Mouse (Mus musculus): ENCODE measurements at regions not wholly inside any gene's neighbourhood (a gene's known extent, or its start where the extent isn't known, plus 50 kb on each side); places are given as distances from the start of the nearest gene placed in this dataset.

DNA sequence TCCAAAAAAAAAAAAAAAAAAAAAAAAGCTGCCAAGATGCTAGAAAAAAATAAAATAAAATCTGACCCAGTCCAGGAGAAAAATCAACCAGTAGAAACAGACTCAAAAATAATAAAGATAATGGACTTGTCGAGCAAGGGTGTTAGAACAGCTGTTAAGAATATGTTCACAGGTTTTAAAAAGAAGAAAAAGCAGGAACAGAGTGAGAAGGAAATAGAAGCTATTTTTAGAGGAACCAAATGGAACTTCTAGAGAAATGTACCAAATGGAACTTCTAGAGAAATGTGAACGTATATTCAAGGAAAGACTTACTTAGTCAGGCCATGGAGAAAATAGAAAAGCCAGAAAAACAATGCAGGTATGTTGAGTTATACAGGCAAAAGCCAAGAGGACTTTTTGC is 662.4 kb upstream of the Jmjd1c start:
- ATAC-seq (replicated peaks; ENCODE audit: poor library complexity, severe bottlenecking): no peak

DNA sequence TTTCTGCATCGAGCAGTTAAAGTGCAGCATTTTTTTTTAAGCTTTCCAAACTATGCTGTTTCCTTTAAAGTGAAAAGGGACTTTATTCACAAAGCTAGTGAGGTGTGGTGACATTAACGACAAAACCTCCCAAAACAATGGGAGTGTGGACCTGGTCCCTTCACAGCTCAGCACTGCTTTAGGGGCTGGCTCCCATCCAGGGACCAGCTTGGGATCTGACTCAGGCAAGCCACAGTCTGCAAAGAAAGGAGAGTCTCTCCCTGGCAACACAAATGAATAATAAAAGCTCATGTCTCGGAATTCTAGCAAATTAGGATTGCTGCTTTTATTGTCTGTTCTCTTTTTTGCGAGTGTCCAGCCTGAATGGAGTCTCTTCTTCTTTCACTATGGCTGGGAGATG is 625.2 kb upstream of the Jmjd1c start:
- ATAC-seq (replicated peaks; ENCODE audit: poor library complexity, severe bottlenecking): no peak

DNA sequence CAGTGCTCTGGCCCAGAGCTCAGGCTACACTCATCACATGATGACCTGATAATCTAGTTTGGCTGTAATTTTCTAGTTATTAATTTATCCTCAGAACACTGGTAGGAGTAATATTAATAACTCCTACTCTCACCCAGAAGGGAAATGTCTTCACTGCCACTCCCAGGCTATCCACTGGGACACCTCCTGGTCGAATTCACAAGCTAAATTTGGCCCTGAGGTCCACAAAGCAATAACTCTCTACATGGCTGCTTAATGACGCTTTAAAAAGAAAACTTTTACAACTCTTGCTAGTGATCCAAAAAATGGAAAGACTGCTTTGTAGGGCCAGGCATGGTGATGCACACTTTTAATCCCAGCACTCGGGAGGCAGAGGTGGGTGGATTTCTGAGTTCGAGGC is 623.9 kb upstream of the Jmjd1c start:
- ATAC-seq (replicated peaks; ENCODE audit: poor library complexity, severe bottlenecking): no peak

DNA sequence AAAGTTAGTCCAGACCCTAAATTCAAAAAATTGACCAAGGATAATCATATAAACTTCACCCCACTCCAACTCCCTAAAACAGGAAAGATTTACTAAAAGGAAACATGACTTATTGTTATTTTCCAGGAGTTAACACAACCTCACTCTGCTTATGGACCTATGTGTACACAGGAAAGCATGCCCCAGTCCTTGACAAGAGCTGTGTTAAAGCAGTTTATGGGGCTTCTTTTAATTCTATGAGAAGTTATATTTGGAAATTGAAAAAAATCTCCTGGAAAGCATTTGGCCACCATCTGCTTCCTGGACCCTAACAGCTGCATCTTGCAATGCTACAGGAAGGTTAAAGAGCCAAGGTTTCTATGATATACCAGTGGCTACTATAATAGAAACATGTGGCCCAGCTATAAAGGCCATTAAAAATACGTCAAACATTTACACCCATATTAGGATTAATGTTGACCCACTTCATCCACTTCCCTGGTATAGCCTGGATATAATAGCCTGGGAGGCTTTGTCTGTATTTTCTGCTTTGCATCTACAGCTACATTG is 620.7 kb upstream of the Jmjd1c start:
- no peak for ATAC-seq (replicated peaks; ENCODE audit: poor library complexity, severe bottlenecking)

DNA sequence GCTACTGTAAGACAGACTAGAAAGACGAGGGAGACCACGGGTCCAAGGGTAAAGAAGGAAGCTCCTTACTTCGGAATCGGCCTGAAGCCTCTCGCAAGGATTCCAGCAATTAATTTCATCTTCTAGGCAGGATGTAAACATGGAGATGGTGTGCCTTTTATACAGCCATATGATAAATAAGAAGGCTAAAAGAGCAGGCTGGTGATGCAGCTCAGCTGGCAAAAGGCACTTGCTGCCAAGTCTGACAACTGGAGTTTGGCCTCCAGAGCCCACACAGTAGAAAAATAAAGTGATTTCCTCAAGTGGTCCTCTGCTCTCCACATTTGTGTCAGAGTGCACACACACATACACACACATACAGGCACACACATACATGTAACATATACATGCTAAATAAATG is 605.1 kb upstream of the Jmjd1c start:
- ATAC-seq (replicated peaks; ENCODE audit: poor library complexity, severe bottlenecking): no peak

DNA sequence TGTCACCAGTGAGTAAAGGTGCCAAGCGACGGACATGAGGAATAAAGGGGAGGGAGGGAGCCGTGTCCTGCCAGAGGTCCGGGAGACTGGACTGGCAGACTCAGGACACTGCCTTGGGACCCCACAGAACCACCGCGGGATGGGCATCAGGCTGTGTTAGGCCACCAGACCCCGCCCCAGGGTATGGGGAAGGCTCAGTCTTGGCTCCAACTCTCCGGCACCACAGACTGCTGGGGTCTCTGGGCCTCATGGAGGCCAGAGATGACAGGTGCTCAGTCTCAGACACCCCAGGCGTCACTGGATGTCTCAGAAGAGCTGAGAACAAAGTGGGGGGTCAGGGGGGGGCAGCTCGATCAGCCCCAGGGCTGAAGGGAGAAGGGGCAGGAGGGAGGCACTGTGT is 604.1 kb upstream of the Jmjd1c start:
- no peak for ATAC-seq (replicated peaks; ENCODE audit: poor library complexity, severe bottlenecking)

DNA sequence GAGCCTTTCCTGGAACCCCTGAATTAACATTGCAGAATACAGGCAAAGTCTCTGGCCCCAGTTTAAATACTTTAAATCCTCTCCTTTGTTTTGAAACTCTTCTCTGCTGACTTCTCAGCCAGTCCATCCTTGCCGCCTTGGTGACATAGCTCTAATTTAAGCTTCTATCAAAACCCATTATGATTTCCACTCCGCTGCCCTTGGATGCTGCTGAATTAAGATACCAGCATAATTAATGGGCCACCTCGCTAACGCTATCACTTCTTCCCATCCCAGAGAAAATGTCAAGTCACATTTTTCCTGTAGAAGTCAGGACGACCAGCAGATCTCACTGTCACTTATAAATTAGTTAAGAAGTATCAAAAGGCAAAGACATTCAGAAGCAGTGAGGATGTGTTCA is 556.1 kb upstream of the Jmjd1c start:
- ATAC-seq (replicated peaks; ENCODE audit: poor library complexity, severe bottlenecking): no peak

DNA sequence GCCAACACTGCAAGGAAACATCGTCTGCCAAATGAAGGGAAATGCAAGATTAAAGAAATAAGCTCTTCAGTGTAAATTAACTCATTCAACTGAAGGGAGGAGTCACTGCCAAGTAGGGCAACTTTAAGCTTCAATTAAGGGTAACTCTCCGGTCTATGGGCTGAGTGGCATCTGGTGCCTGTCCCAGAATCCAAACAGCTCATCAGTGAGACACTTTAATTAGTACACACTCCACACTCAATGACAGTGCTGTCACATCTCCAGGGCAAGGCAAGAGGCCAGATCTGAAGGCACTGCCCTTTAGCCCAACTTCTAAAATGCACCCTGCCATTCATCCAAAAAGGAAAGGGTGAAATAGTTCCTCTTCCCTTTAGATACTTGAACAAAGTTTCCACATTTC is 549.3 kb upstream of the Jmjd1c start:
- no peak for ATAC-seq (replicated peaks; ENCODE audit: poor library complexity, severe bottlenecking)

DNA sequence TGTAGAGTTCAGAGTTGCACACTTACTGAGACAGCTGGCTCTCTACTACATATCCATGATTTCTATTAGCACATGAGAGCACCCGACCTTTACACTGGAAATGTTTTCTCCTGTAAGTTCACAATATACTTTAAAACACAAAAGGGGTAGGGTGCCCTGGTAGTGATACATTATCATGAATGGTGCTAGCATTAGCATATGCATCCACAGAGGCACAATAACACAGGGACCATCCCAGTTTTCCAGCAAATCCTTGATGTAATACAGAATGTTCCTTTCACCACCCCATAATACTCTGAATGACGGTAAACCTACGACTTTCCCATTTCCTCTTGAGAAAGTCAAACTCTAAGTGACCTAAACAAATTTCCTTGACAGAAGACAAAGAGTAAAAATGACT is 548.3 kb upstream of the Jmjd1c start:
- ATAC-seq (replicated peaks; ENCODE audit: poor library complexity, severe bottlenecking): no peak

DNA sequence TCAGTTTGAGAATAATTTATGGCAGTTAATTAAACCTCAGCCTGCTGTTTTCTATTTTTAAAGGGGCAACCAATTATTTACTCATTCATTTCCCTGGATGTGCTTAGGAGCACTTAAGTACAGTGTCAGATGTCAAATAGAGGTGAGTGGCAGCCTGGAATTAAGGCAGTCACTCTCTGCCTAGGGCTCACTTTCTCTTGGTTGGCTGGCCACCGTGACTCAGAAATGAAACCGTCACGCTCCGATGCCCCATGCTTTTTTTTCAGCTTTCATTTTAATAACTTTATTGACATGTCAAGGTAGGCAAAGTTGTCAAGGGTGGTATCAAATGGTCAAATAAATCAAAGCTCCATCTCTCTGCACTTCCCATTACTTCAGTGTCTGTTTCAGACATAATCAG is 547.9 kb upstream of the Jmjd1c start:
- no peak for ATAC-seq (replicated peaks; ENCODE audit: poor library complexity, severe bottlenecking)

DNA sequence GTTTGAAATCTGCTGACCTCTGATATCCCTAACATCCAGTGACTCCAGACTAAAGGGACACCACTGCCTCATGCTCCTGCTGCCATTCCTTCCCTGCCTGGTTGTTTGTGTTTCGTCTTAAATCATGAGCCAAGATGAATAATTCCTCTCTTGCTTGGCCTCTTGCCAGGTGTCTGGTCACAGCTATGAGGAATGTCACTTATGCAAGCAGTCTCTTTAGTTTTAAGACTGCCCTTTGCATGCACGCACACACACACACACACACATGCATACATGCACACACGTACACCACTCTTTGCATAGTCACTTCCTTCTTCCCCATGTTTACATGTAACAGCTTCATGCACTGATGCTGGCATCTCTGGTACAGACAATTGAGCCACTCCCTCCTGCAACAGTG is 543.0 kb upstream of the Jmjd1c start:
- ATAC-seq (replicated peaks; ENCODE audit: poor library complexity, severe bottlenecking): no peak

DNA sequence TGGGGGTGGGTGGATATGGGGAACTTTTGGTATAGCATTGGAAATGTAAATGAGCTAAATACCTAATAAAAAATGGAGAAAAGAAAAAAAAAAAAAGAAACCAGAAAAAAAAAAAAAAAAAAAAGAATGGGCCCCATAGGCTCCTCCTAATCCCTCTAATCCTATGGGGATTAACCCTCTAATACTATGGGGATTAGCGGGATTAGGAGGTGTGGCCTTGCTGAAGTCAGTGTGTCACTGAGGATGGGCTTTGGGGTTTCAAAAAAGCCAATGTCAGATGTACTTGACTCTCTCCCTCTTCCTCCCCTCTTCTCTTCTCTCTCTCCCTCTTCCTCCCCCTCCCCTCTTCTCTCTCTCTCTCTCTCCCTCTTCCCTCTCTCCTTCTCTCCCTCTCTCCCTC is 541.7 kb upstream of the Jmjd1c start:
- no peak for ATAC-seq (replicated peaks; ENCODE audit: poor library complexity, severe bottlenecking)

DNA sequence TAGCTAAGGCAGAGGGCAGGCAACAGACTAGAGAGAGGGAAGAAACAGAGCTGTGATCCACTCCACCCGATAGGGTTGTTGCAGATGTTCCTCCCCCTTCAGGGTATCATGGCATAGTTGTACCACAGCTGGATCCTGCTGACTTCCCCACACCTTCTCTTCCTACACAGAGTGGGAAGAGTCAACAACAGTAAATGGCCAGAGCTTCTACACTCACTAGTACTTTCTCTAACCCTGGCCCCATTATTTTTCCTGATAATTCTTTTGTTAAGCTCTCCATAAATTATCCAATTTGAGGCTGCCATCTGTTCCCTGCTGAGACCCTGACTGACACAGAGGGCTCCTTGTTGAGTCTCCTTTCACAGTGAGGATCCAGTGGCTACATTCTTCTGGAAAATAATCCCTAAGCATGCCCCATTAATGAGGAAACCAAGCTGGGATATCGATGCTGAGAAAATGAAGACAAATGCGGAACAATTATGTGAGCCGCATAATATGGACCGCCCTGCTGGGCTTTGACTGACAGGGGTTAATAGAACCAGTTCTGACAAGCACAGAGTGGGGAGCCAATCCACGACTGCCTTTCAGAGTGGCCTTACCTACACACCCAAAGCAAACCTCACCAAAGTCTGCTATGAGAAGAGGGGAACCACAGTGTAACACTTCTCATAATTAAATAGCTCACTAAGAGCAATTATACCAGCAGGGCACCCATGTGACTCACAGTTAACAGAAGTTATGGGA is 537.7 kb upstream of the Jmjd1c start:
- ATAC-seq (replicated peaks; ENCODE audit: poor library complexity, severe bottlenecking): no peak

DNA sequence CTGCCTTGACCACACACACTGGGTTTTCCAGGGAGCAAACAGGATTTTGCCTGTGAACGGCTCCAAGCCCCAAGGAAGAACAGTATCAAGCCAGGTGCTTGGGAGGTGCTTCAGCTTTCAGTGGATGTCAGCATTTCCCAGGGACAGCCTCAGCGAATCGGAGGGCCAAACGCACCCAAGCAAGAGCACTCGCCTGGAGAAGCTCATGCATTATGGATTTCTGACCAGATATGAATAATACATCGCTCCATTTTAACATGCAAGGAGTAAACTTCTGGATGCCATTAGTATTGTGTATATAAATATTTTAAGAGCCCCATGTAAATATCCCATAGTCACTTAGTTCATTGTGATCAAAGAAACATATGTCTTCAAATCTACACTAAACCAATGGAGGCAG is 530.6 kb upstream of the Jmjd1c start:
- ATAC-seq (replicated peaks; ENCODE audit: poor library complexity, severe bottlenecking): no peak

DNA sequence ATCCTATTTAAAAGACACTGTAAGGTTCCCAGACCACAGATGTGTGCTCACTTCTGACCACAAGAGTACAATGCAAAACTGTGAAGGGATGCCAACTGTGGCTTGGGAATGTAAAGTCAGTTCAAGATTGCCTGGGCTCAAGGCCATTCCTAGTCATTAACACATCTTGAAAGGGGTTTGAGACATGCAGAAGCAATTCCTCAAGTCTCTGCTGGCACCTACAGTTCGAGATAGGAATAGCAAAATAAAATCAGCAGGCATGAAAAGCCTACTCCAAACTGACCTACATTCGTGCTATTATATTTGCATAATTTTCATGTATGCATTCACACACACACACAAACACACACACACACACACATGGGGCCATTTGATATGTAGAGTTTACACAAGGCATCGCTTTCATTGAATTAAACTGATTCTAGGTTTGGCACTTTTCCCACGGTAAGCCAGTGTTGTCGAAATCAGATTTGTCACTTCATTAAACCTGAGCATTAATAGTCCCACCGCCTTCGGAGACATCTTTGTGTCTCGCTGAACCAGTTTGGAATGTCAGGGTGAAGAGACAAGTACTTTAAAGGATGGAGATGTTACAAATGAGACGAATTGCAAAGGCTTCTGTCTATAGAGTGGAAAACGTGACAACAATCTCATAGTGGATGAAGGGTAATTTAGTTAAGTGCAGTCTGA is 520.9 kb upstream of the Jmjd1c start:
- no peak for ATAC-seq (replicated peaks; ENCODE audit: poor library complexity, severe bottlenecking)

DNA sequence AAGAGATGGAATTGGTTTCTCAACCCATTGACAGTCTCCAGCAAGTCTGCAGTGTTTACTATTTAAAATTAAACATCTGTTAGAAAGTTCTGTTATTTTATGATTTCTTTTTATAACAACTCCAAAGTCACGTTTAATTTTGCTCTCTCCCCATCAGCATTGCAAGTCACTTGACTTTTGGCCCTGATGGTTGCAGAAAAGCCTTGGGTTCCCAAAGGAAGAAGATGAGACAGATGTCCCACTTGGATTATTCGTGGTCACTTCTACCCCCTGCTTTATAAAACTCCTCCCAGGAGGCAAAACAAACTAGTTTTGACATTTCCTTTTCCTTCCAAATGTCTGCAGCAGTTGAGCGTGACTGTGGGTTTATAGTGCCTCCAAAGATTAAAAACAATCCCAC is 502.9 kb upstream of the Jmjd1c start:
- ATAC-seq (replicated peaks; ENCODE audit: poor library complexity, severe bottlenecking): no peak

DNA sequence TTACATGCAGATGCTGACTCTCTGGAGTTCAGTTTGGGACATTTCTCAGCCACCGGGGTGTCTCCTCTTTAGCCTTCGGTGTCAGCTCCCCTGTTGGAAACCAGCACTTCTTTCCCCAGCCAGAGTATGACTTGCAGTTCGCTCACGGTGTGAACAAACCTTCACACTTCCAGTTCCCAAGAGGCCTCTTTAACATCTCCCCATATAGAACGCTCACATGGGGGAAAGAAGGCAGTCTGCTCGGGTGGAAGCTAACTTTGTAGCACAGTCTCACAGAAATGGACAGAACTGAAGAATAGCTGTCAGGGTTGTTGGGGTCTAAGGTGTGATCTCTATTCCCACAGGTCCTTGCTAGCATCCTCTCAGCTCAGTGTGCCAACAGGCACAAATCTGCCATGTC is 502.4 kb upstream of the Jmjd1c start:
- no peak for ATAC-seq (replicated peaks; ENCODE audit: poor library complexity, severe bottlenecking)

DNA sequence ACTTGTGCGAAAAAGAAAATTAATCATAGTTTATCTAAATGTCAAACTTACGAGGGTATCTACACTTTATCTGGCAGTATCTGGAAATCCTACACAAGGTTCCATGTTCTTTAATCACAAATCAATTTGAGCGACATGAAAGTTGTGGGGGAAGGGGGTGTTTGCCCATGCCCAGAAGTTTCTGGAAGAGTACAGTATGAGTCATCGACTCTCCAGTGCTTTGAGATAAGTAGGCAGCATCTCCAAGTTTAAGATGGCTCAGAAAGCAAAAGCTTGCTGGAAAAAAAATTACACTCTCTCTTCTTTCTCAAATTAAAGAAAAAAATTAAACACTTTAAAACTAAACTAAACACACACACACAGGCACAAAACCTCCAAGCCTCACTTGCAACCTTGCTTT is 498.0 kb upstream of the Jmjd1c start:
- ATAC-seq (replicated peaks; ENCODE audit: poor library complexity, severe bottlenecking): no peak

DNA sequence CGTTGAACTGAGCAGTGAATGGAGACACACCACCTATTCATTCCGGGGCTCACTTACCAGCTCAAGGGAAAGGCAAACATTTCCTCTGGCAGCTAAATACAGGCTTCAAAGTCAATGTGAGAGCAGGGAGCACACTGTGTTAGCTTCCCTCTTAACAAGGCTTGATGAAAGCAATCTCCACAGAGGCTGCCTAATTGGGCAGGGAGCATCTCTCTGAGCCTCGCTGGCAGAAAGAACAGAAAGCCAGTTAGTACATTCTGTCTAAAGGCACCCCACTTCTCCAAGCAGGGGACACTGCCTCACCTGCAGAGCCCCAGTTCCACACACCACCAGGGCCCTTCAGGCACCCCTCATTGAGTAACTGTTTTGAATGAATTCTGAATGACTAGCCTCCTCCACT is 488.8 kb upstream of the Jmjd1c start:
- ATAC-seq (replicated peaks; ENCODE audit: poor library complexity, severe bottlenecking): no peak

DNA sequence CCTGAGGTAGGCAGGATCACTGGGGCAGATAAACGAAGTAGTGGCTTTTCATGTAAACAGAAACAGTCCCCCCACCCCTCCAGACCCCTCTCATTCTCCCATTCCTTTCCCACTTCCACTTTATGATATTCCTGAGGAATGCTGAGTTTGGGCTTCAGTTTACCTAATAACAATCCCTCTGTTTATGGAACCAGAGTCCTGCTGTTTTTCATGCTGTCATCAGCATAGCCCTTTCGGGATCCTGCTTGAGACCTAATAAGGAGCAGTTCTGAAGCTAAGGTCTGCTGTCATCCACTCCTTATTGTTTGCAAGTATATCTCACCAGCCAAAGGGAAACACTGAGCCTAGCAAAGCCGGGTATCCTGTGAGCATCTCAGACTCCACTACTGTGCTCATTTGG is 479.6 kb upstream of the Jmjd1c start:
- no peak for ATAC-seq (replicated peaks; ENCODE audit: poor library complexity, severe bottlenecking)

DNA sequence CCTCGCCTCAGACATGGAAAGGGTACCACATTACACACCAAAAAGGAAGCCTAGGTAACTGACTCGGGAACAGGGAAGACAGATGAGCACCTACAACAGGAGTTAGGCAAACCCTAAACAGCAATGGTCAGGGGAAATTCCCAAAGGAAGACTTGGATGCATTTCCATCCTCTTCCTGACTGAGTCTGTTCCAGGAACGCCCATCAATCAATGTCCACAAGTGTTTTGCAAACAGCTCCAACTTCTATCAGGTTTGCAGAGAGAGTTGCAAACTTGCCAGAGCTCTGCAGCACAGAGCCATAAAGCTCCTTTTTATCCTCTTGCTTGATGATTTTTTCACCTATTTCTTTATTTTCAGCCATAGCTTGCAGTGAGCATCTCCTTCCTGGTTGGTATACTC is 464.9 kb upstream of the Jmjd1c start:
- ATAC-seq (replicated peaks; ENCODE audit: poor library complexity, severe bottlenecking): no peak
